Mouse (Mus musculus): ENCODE measurements around the gene Prune1.

Prune1 gene

DNA sequence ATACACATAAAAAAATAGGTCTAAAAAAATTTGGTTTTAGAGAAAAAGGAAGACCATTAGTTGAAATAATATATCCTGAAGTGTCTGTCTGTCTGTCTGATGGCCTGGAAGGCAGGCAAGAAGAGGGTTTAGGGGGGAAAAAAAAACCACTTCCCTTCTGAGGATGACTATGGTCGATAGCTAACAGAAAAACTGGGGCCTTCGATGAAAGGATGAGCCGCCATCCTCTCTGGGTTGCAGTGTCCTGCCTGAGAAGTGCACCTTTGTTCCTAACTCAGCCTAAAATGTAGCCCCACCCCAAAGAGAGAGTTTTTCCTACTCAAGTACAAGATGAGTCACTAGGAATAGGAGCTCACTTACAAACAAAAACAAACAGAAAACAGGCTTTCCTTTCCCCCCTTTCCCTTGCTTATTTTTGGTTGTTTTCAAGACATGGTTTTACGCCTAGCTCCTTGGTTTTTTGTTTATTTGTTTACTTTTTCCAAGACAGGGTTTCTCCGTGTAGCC is 5.4 kb downstream of the Prune1 start:
- no peak for DNase-seq (ENCODE audit: low spot score in 2 of 2)

DNA sequence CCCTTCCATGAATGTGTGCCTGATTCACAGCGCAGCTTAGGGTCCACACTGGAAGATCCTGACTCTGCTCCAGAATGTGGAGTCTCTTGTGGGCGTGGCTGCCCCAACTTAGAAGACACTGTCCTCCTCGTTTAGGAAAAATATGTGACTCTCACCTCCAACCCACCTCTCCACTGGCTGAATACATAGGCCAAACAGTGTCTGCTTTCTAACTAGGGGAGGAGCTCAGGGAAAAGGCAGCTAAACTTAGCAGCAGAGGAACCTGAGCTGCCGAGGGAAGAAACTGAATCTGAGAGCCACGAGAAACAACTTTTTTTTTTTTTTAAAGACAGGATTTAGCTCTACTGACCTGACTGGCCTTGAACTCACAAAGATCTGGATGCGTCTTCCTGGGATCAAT is 6.7 kb downstream of the Prune1 start:
- DNase-seq (ENCODE audit: low spot score in 2 of 2) = no peak

DNA sequence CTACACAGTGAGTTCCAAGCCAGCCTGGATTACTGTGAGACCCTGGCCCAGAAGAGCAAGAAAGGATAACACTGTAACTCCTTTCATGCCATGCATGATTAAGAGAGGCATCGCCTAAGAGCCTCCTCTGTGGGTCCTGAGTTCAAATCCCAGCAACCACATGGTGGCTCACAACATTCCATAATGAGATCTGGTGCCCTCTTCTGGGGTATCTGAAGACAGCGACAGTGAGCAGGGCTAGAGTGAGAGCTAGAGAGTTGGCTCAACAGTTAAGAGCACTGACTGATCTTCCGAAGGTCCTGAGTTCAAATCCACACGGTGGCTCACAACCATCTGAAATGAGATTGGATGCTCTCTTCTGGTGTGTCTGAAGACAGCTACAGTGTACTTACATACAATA is 7.4 kb downstream of the Prune1 start:
- DNase-seq (ENCODE audit: low spot score in 2 of 2) = no peak

DNA sequence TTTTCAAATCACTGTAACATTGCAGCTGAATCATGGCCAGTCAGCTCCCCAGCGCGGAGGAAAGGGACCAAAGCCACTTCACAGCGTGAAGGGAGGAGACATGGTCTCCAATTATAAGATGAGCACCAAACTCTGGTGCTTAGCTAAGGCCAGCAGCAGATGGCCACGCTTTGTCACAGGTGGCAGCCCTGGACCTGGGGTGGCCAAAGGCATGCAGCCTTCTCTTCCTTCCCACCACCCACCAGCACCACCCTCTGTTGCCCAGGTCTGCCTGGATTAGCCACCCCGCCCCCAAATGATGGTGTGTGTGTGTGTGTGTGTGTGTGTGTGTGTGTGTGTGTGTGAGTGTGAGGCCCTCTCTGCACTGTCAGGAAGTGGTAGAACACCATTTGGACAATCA is 8.4 kb downstream of the Prune1 start:
- DNase-seq (ENCODE audit: low spot score in 2 of 2) = no peak

DNA sequence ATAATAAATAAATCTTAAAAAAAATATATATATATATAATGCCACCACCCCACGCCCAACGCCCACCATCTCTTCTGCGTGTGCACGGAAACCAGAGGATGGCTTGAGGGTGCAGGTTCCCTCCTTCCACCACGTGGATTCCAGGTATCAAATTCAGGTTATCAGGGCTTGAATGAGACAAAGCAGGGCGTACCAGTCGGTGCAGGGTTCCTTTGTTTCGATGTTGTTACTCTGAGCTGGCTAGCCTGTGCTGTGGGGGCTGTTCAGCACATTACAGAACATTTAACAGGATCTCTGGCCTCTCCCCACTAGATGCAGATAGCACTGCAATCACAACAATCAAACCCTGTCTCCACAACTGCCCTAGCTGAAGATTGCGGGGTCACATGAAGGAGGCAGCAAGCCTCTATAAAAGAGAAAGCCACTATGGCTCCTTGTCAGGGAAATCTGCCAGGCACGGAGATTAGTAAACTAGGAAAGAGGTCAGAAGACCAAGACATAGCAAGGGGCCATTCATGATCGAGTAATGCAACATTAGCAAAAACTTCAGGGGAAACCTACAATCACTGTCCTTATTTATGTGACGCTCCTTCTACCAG is 11.0 kb downstream of the Prune1 start:
- DNase-seq (ENCODE audit: low spot score in 2 of 2) = no peak

DNA sequence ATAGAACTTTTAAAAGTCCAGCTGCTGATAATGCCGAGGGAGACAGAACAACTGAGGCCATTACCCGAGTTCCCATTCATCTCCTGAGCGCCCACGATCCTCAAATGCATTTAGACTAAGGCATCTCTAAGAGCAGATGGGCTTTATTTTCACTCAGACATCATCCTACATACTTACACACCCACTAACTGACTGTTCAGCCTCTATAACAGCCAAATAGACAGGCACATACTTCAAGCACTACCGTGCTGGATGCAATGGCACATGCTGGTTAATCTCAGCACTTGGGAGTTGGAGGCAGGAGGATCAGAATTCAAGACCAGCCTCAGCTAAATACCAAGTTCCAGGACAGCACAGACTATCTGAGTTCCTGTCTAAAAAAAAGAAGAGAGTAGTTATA is 12.1 kb downstream of the Prune1 start:
- no peak for DNase-seq (ENCODE audit: low spot score in 2 of 2)

DNA sequence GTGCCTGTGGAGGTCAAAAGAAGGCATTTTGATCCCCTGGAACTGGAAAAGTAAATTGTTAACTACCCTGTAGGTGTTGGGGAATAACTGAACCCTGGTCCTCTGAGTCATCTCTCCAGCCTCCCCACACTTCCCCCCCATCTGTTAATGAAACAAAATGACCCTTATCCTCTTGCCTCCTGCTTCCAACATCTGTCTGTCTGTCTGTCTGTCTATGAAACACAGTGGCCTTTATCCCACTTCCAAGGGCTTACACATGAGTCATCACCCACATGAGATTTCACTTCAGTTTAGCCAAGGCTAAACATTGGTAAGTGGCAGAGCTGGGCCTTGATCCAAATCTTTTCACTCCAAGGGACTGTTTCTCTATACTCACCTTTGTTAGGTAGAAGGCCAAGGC is 14.0 kb downstream of the Prune1 start:
- DNase-seq (ENCODE audit: low spot score in 2 of 2) = no peak

DNA sequence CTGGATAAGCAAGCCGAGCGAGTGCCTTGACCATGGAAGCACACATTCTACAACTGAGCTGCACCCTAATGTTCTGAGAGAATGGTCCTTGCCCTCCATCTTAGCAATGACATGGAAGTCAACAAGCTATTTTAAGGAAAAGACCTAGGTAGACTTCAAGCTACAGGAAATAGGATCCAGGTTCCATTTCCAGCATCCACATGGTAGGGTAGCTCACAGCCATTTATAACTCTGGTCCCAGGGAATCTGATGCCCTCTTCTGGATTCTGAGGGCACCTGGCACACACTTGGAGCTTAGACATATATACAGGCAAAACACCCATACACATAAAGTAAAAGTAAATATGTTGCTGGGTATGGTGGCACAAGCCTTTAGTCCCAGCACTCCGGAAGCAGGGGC is 15.8 kb downstream of the Prune1 start:
- DNase-seq (ENCODE audit: low spot score in 2 of 2) = no peak

DNA sequence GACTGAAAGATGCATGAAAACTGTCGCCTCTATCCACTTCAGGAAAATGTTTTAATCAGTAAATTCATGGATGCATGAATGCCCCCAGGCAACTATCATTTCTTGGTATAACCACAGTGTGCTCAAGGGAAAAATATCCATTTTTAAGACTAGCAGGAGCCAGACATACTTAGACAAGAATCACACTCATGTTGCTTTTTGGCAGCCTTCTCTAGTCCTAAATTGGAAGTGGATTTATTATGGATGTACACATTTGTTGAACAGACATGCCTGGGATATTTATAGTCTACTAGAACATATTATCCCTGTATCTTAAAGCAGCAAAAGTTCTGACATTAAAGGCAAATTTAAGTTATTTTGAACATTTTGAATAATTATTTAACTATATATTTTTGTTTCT is 17.2 kb downstream of the Prune1 start:
- DNase-seq (ENCODE audit: low spot score in 2 of 2) = no peak

DNA sequence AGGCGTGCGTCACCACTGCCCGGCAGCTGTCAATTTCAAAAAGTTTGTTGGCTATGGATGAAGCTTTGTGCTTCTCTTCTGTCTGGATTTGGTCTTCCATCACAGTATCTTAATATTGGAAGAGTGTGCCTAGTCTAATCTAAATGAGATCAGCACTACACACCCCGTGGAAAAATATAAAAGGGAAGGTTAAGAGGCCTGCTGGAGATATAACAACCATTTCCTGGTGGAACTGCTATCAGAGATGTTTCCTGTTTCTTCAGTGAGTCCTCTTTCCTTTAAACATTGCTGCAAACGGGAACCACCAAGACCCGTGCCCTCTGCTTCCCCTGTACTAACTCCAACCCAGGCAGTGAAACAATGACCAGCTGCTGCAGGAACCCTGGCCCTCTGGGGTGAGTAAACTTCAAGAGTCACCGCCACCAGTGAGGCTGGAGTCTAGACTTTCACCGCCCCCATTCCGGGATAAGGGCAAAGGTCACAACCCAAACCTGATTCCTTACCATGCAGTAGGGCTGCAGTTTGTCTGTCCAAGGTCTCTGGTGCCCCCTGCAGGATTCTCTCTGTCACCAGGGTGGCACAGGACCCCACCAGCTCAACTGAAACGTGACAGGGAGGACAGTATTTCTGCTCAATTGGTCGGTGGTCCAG is 18.7 kb downstream of the Prune1 start:
- DNase-seq (ENCODE audit: low spot score in 2 of 2) = peak; percentile 37 to 47

DNA sequence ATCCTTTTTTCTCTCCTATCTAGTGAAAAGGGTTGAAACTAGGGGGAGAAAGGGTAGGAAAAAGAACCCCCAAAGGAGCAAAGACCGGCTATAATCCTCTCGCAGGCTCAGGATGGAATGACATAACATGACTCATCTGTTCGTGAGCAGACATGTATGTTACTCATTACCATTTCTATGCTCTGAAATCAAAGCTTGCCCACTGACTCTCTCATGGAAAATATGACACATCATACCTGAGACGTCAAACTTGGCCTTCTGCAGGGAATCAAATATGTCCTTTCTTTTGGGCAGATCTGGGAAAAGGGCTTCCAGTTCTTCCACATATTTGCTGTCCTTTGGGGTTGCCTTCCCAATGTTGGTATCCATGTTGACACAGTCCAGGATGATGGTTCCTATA is 19.9 kb downstream of the Prune1 start:
- DNase-seq (ENCODE audit: low spot score in 2 of 2) = no peak

DNA sequence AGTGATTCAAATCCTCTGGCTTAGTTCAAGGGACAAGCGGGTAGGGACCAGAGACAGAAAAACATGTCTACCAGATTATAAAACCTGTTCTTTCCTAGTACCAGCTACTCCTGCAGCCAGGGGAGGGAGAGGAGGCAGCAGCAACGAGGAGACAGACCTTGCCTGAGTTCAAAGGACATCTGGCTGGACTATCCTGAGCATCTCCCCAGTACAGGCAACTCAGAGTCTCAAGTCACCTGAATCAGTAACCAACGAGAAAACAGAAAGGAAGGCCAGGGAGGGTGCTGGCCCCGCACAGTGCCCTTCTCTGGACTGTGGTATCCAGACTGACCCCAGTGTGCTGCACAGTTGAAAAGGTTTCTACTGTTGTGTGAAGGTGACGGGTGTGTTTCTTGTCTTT is 24.9 kb downstream of the Prune1 start:
- no peak for DNase-seq (ENCODE audit: low spot score in 2 of 2)

DNA sequence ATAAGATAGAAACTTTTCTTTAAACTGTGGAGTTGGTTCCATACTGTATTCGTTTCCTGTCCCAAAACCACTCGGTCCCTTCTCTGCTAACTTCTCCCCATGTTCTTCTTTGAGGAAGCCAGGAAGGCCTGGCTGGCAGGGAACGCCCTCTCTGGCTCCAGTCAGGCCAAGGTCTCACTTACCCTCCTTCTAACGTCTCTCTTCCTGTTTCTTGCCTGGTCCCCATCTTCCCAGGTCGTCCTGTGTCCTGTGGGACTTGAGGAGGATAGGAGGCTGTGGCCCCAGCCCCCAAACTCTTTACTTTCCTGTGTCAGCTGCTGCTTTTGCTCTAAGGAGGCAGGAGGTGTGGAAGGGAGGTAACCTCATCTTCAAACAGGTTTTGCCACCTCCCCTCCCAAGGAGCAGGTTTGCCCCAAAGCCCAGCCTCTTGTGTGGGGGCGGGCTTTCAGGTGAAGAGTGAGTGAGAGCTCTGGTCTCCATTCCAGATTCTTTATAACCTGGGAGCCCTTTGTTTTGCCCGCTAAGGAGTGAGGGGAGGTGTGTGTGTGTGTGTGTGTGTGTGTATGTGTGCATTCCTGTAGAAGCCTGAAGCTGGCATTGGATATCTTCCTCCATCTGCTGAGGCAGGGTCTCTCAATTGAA is 31.0 kb downstream of the Prune1 start, which contains the start of gene Bnipl:
Gene Bnipl, minus strand, starts transcription at position 411 of the 642 bp plus-strand sequence.
- no peak for DNase-seq (ENCODE audit: low spot score in 2 of 2)

DNA sequence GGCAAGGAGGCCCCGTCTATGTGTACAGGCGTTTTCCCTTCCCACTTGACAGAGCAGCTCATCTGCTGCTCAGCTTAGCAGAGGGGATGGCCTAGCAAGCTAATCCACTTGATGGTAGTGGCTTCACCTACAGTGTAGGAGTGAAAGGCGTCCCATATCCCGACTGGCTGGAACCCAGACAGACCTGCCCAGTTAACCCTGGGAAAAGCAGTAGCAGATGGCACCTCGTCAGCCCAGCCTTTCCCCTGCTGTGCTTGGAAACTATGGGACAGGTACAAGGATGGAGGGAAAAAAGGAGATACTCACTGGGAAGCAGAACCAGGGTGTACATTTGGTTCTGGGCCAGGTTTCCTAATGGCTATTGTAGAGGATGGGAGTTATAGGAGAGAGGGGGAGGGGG is 31.5 kb downstream of the Prune1 start:
- DNase-seq (ENCODE audit: low spot score in 2 of 2) = no peak

DNA sequence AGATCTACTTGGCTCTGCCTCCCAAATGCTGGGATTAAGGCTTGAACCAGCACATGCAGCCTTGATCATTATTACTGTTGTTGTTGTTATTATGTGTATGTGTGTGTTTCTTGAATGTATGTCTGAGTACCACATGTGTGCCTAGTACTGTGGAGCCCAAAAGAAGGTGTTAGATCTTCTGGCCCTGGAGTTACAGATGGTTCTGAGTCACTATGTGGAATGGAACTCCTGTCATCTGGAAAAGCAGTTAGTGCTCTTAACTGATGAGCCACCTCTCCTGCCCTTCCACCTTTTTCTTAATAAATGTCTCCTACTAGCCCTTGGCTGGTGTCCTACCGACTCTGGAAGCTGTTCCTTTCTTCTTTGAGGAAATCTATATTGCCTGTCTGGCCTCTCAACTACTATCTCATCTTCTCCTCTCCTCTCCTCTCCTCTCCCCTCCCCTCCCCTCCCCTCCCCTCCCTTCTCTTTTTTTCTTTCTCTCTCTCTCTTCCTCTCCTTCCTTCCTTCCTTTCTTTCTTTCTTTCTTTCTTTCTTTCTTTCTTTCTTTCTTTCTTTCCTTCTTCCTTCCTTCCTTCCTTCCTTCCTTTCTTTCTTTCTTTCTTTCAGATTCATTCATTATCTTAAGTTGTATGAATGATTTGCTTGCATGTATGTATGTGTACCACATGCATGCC is 34.1 kb downstream of the Prune1 start:
- no peak for DNase-seq (ENCODE audit: low spot score in 2 of 2)

DNA sequence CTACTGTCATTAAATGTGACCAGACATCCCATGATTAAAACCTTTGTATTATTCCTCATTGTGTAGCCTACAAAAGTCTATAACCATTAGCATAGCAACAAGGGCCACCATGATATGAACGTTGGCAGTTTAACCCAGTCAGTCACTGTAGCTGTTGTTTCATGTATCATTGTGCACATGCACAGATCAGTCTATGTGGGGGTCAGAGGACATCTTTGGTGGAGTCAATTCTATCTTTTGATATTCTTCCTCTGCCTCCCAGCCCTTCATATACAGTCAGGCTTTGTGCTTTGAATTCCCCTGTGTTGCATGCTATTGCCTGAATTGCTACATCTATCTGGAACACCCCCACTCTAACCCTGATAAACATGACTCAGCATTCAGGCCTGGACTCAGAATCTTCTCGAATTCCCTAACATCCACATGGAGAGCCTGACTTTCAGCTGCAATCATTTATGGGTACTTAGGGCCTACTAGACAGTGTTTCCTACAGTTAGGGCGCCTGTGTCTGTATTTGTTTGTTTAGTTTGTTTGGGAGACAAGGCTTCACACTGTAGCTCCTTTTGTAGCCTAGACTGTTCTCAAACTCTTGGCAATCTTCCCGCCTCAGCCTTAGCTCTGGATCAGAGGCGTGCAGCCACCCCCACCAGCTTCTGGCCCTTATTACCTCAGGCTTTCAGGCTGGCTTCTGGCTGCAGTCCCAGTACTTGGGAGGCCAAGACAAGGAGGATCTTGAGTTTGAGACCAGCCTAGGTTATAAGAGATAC is 35.2 kb downstream of the Prune1 start:
- peak in 1 of 2 experiments; percentile 43 for DNase-seq (ENCODE audit: low spot score in 2 of 2)

DNA sequence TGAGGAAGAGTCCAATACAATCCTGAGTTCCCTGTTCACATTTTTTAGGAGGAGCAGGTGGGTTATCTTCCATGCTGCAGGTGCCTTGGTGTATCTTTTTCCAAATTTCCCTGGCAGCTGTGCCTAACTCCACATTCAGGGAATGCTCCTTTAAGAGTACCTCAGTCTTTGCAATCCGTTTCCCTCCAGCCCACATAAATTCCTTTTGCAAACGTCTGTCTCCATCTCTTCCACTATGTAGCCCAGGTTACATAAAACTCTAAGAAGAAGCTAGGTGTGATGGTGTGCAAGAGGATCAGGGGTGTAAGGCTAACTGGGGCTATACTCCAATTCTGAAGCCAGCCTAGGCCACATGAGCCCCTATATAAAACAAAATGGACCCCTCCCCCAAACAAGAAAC is 38.8 kb downstream of the Prune1 start:
- DNase-seq (ENCODE audit: low spot score in 2 of 2) = no peak

DNA sequence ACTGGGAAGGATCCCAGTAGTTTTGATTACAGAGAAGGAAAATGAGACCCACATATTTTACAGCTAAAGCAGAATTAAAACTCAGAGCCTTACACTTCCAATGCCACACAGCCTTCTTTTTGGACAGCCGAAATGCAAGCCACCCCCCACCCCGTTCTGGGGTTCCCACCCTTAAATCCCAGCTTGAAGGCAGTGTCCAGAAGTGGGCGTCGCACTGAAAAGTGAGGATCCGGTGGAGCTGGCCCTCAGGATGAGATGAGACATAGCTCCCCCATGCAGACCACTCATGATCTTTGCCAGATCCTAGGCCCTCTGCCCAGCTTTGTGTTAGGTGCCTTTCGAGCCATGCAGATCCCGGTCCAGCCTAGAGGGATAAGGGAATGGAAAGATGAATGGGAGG is 40.4 kb downstream of the Prune1 start, which contains the start of gene Gm128:
Gene Gm128, minus strand, starts transcription at position 101 of the 400 bp plus-strand sequence.
- no peak for DNase-seq (ENCODE audit: low spot score in 2 of 2)

DNA sequence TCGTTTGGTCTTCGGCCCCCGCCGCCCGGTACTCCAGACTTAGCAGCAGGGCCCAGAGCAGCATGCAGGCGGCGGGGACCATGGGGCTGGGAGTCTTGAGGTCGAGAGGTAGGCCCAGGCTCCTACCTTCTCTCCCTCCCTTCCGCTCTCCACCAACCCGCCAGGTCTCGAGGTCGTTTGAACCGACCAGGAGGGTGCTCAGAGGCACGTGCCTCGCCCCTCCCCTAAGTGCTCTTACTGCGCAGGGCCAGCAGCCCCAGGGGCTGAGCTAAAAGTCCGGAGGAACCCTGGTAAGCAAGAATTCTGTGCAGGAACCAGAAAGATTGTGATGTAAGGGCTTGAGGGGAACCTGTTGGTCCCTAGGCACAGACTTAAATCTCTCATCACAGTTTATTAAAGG is 41.0 kb downstream of the Prune1 start:
- DNase-seq (ENCODE audit: low spot score in 2 of 2) = no peak

DNA sequence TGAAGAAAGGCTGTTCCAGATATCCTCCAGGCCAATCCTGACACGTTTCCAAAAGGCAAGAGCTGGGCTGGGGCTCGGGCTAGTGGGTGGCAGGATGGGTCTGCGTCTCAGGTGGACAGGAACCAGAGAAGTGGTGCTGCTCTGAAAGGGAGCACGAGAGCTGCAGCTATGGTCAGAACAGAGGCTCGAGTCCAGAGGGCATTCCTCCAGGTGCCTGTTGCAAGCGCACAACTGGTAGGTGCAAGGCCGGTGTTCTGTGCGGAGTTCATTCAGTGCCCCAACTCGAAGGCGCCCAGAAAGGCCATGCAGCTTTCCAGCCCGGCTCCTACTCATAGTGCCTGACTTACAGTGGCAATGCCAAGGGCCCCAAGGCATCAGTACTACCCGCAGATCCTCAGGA is 41.9 kb downstream of the Prune1 start:
- DNase-seq (ENCODE audit: low spot score in 2 of 2) = no peak

DNA sequence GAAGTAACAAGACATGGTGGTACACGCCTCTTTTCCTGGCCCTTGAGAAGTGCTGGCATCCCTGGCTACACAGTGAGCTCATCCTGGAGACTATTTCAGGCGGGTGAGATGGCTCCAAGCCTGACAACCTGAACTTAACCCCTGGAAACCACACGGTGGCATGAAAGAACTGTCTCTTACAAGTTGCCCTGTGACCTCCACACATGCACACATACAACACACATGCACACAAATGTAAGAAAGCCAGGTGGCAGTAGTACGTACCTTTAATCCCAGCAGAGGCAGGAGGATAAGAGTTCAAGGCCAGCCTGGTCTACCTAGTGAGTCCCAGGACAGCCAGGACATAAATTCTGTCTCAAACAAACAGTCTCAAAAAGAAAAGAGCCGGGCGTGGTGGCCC is 42.9 kb downstream of the Prune1 start:
- no peak for DNase-seq (ENCODE audit: low spot score in 2 of 2)
